Mouse (Mus musculus): ENCODE measurements around the gene Zfp143. TPM values are rescaled to one million over a fixed set of nuclear protein-coding genes. Genes with fewer than 3 reads are reported as not detected.

The Zfp143 gene
- polyA plus RNA-seq, 1 experiment = 15.0 TPM

DNA sequence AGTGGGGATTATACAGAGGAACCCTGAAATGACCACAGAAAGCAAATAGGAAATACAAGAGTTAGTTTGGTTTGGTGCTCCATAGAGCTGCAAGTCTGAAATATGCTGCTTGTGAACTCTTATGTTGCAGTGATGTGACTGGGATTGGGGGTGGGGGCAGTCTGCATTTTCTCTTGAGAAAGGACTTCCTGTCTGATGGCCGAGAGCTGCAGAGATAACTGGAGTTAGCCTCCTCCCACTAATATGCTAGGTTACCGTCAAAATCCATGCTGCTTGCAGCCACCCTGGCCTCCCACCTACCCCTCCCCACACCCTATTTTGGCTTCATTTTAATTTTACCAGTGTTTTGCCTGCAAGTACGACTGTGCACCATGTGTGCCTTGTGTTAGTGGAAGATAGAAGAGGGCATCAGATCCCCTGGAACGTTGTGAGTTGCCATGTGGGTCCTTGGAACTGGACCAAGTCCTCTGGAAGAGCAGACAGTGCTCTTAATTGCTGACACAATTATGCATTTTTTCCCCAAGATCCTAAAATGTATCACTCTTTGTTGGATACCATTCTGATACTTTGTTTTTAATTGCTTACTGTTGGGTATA is 49.1 kb downstream of the Zfp143 start:
- no peak for DNase-seq
- TF ChIP-seq POLR2A (IDR thresholded peaks at IDR 0.05; ENCODE audit: borderline replicate concordance, extremely low read depth, low read depth, low read length) (no peak), CTCF (IDR thresholded peaks at IDR 0.05; ENCODE audit: insufficient read depth, low read length) (no peak)
- WGBS = 29% methylated on average over 4 of the region's 4 CpGs
- no peak overlapping the region for H3K4me3 ChIP-seq (replicated peaks; ENCODE audit: extremely low read depth, low read depth, low read length)
- peaks cover 6% of the 10 kb centered on the region for H3K4me1 ChIP-seq (ENCODE audit: control insufficient read depth, insufficient read depth, low read length)

DNA sequence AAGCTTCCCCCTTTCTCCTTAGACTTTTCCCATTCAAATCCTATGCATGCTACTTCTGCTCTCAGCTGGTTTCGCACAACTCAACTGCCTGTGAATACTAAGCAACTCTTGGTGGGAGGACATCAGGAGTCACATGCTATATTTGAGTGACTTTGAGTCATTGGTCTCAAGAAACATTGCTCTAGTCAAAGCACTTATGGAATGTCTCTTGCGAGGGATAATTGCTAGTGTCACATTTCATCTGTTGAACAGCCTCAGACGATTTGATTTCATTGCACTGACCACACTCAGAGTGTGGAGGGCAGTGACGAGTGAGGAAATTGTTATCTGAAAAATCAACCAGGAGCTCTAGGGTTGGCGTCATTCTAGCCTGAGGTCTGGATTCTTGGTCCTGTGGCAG is 53.7 kb downstream of the Zfp143 start:
- Histone ChIP-seq H3K4me1 (ENCODE audit: control insufficient read depth, insufficient read depth, low read length) (no peaks in the 10 kb centered on the region; the same call in 1 of the 2 replicates), H3K4me3 (replicated peaks; ENCODE audit: extremely low read depth, low read depth, low read length) (no peak overlapping the region)
- whole genome bisulfite sequencing = 48% methylated on average over 5 of the region's 5 CpGs
- no peak for TF ChIP-seq POLR2A (IDR thresholded peaks at IDR 0.05; ENCODE audit: borderline replicate concordance, extremely low read depth, low read depth, low read length)
- no peak for TF ChIP-seq CTCF (IDR thresholded peaks at IDR 0.05; ENCODE audit: insufficient read depth, low read length)
- DNase-seq = no peak

DNA sequence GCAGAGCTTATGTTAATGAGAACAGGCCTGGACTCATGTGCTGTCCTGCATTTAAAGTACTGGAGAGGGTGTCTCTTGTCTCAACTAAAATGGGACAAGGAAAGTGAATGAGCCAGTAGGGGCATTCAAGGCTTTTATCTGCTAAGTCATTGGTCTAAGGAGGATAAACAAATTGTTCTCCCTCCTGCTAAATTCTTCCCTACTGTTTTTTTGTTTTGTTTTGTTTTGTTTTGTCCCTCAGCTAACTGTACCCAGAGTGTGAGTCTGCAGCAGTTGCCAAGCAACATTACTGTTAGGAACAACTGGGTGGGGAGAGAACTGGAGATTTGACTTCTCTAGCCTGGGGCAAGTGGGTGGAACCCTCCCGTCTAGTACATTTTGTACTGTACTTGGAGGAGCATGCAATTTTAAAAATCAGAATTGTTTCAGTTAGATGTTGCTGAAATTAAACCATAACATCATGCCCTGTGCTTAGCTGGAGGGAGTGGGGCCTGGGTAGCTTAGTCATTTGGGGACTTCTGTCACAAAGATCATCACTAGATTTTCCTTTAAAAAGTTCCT is 55.8 kb downstream of the Zfp143 start:
- no peak overlapping the region for H3K4me3 ChIP-seq (replicated peaks; ENCODE audit: extremely low read depth, low read depth, low read length)
- WGBS = 19% methylated on average over 1 of the region's 1 CpGs
- peaks cover 3% of the 10 kb centered on the region; the same call in 1 of the 2 replicates for H3K4me1 ChIP-seq (ENCODE audit: control insufficient read depth, insufficient read depth, low read length)
- DNase-seq = no peak
- no peak for TF ChIP-seq CTCF (IDR thresholded peaks at IDR 0.05; ENCODE audit: insufficient read depth, low read length)
- no peak for TF ChIP-seq POLR2A (IDR thresholded peaks at IDR 0.05; ENCODE audit: borderline replicate concordance, extremely low read depth, low read depth, low read length)

DNA sequence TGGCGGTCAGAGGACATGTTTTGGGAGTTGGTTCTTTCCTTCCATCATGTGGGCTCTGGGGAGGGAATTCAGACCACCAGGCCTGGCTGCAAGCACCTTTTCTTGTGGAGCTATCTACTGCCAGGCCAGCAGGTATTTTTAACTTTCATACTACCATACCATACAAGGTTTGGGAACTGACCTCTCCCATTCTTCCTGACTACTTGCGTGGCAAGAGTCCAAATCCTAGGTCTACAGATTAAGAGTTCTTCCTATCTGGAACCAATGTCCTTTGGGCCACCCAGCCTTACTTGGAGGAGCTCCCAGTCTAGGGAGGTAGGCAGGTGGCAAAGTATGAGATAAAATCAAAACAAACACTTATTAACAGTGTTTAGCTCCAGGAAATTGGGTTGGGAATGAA is 57.4 kb downstream of the Zfp143 start:
- H3K4me1 ChIP-seq (ENCODE audit: control insufficient read depth, insufficient read depth, low read length) = peaks cover 3% of the 10 kb centered on the region
- TF ChIP-seq POLR2A (IDR thresholded peaks at IDR 0.05; ENCODE audit: borderline replicate concordance, extremely low read depth, low read depth, low read length) = no peak
- no peak for TF ChIP-seq CTCF (IDR thresholded peaks at IDR 0.05; ENCODE audit: insufficient read depth, low read length)
- no peak overlapping the region for H3K4me3 ChIP-seq (replicated peaks; ENCODE audit: extremely low read depth, low read depth, low read length)
- 60% methylated on average over 2 of the region's 2 CpGs for WGBS
- no peak for DNase-seq

DNA sequence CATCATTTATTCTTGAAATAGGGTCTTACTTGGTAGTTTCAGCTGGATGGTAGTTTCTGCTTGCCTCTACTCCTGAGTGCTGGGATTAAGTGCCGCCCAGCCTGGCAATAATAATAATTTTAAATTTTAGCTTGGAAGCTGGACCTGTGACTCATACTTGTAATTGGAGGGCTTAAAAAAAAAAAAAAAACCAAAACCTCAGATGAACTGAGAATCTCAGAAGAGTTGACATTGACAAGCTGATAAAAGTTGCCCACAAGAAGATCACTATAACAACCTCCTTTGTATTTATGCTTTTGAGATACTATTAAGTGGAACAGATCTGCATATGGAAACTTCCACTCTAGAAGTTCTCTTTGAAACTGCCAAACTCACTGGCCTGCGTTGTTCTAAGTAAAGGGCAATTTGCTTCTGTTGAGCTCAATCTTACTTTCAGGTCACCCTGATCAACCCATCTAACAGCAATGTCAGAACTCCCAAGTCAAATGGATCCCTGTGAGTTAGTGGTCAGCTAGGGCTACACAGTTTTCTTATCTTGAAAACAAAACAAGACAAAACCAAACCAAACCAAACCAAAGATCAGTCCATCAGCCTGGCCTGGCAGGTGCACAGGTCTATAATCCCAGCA is 59.3 kb downstream of the Zfp143 start:
- no peak for DNase-seq
- WGBS = 65% methylated on average over 2 of the region's 2 CpGs
- TF ChIP-seq CTCF (IDR thresholded peaks at IDR 0.05; ENCODE audit: insufficient read depth, low read length) (no peak), POLR2A (IDR thresholded peaks at IDR 0.05; ENCODE audit: borderline replicate concordance, extremely low read depth, low read depth, low read length) (no peak)
- Histone ChIP-seq H3K4me1 (ENCODE audit: control insufficient read depth, insufficient read depth, low read length) (peaks cover 5% of the 10 kb centered on the region), H3K4me3 (replicated peaks; ENCODE audit: extremely low read depth, low read depth, low read length) (no peak overlapping the region)

DNA sequence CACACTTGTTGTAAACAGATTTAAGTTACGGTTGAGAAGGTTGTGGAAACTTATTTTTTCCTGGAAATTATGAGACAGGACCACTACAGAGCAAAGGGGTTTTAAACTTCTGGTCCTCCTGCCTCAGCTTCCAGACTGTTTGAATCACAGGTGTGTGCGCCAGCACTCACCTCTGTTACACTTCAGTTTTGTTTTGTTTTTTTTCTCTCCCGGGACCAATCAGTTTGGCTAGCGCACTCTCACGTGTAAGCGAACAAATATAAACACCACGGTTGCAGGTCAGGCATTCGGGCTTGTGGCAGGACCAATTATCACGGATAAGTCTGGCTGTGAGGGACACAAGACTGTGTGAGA is 60.1 kb downstream of the Zfp143 start:
- 1% methylated on average over 9 of the region's 9 CpGs for WGBS

DNA sequence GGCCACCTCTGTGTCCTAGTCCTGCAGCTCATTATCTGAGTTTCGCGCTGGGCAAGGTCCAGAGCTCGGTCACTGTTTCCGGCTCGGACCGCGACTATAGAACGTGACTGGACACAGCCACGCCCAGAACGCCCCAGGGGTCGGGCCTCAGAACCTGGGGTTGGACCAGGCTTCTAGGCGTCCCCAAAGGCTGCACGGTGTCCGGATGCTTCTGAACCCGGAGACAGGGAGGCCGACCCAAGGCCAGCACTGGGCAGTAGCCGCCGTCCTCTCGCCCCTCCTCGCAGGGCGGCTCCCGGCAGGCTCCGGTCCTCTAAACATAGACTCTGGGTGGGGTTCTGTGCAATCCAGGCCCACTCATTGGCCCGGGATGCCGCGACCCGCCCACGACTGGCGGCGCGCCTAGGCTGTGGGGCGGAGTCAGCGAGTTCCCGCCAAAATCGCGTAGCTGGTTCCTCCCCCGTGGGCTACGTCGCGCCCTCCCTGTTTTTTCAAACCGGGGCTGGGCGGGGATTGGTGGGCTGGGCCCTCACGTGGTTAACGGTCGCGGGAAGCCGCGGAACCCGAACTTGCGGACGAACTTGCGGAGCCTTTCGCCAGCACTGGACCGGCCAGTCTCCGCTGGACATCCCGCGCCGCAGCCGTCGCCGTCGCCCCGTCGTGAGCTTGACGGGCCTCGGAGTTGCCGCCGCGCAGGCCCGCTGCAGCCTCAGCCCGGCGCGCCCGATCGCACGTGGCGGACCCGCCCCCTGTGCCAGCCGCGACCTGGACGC is 60.7 kb downstream of the Zfp143 start, which contains the start of gene Wee1:
TSS of gene Wee1 (plus strand) at position 531 of the 773 bp plus-strand sequence.
- peak; percentile 100 for DNase-seq
- under 1% methylated on average over 81 of the region's 81 CpGs for WGBS
- TF ChIP-seq CTCF (IDR thresholded peaks at IDR 0.05; ENCODE audit: insufficient read depth, low read length) (no peak), POLR2A (IDR thresholded peaks at IDR 0.05; ENCODE audit: borderline replicate concordance, extremely low read depth, low read depth, low read length) (peak; percentile 60; the same call in 1 of the 2 replicates)

More for the DNA sequence above, 60.1 kb downstream of the Zfp143 start:
- peaks cover 5% of the 10 kb centered on the region for H3K4me1 ChIP-seq (ENCODE audit: control insufficient read depth, insufficient read depth, low read length)
- TF ChIP-seq POLR2A (IDR thresholded peaks at IDR 0.05; ENCODE audit: borderline replicate concordance, extremely low read depth, low read depth, low read length) = no peak
- no peak for TF ChIP-seq CTCF (IDR thresholded peaks at IDR 0.05; ENCODE audit: insufficient read depth, low read length)
- peak overlapping the region; percentile 63 for H3K4me3 ChIP-seq (replicated peaks; ENCODE audit: extremely low read depth, low read depth, low read length)
- no peak for DNase-seq

DNA sequence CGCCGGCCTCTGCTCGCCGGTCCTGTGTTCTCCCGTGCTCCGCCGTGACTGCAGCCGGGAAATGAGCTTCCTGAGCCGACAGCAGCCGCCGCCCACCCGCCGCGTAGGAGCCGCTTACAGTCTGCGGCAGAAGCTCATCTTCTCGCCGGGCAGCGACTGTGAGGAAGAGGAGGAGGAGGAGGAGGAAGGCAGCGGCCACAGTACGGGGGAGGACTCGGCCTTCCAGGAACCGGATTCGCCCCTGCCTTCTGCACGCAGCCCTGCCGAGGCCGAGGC is 61.2 kb downstream of the Zfp143 start:
- under 1% methylated on average over 27 of the region's 27 CpGs for WGBS
- no peak for DNase-seq
- TF ChIP-seq POLR2A (IDR thresholded peaks at IDR 0.05; ENCODE audit: borderline replicate concordance, extremely low read depth, low read depth, low read length) (no peak), CTCF (IDR thresholded peaks at IDR 0.05; ENCODE audit: insufficient read depth, low read length) (no peak)
- H3K4me1 ChIP-seq (ENCODE audit: control insufficient read depth, insufficient read depth, low read length) = peaks cover 5% of the 10 kb centered on the region
- H3K4me3 ChIP-seq (replicated peaks; ENCODE audit: extremely low read depth, low read depth, low read length) = peak overlapping the region; percentile 81

More for the DNA sequence above, 60.7 kb downstream of the Zfp143 start, which contains the start of gene Wee1:
- Histone ChIP-seq H3K4me1 (ENCODE audit: control insufficient read depth, insufficient read depth, low read length) (peaks cover 5% of the 10 kb centered on the region), H3K4me3 (replicated peaks; ENCODE audit: extremely low read depth, low read depth, low read length) (peak within 1 kb of the TSS; percentile 81)

DNA sequence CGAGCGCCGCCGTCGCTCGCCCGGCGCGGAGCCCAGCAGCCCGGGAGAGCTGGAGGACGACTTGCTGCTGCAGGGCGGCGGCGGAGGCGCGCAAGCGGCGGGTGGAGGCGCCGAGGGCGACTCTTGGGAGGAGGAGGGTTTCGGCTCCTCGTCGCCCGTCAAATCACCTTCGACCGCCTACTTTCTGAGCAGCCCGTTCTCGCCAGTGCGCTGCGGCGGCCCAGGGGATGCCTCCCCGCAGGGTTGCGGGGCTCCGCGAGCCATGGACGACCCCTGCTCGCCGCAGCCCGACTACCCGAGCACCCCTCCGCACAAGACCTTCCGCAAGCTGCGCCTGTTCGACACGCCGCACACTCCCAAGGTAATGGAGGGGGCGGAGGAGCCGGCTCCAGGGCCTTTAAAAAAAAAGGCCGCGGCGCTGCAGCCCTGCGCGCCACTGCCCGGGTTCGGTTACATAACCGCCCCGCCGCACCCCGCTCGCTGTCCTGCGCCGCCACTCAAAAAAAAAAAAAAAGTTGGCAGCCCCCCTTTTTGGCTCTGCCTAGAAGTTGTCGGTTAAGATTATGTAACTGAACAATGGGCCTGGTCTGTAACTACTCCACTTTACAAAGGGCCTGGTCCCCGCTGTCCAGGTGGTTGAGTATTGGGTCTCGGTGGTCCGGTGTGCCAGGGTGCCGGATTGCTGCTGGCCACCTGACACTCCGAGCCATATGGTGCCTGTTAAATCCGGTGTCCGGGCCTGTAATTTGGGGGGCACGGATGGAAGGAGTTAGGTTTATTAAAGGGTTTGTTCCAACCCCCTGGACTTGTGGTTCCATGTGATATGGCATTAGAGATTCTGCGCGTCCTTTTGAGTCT is 61.8 kb downstream of the Zfp143 start:
- under 1% methylated on average over 74 of the region's 74 CpGs for WGBS
- Histone ChIP-seq H3K4me3 (replicated peaks; ENCODE audit: extremely low read depth, low read depth, low read length) (peak overlapping the region; percentile 81), H3K4me1 (ENCODE audit: control insufficient read depth, insufficient read depth, low read length) (peaks cover 5% of the 10 kb centered on the region)
- DNase-seq = peak; percentile 74
- TF ChIP-seq POLR2A (IDR thresholded peaks at IDR 0.05; ENCODE audit: borderline replicate concordance, extremely low read depth, low read depth, low read length) = peak; percentile 45; the same call in 1 of the 2 replicates
- no peak for TF ChIP-seq CTCF (IDR thresholded peaks at IDR 0.05; ENCODE audit: insufficient read depth, low read length)
